Mouse (Mus musculus): ENCODE data around the gene Nup160. TPM values are rescaled to one million over a fixed set of nuclear protein-coding genes. Genes with fewer than 3 reads are reported as not detected.

The Nup160 gene
- polyA plus RNA-seq, 1 experiment = 15.1 TPM

GRCm38 (mm10) chr2:90746538-90746865 is 69.5 kb downstream of the Nup160 start:
- H3K79me2 ChIP-seq (ENCODE audit: control insufficient read depth, insufficient read depth) = peaks cover 68% of the 10 kb centered on the region
- H3K4me3 ChIP-seq (ENCODE audit: insufficient read depth, poor library complexity, severe bottlenecking) = peak overlapping the region; percentile 97
- TF ChIP-seq FOSL1 (IDR thresholded peaks at IDR 0.05; ENCODE audit: insufficient read depth, low read length, poor library complexity, severe bottlenecking) = no peak
- H3ac ChIP-seq (ENCODE audit: control insufficient read depth, insufficient read length, low read depth) = peak overlapping the region; percentile 89
- H3K27me3 ChIP-seq (ENCODE audit: control insufficient read depth, insufficient read depth, insufficient read length) = no peaks in the 10 kb centered on the region
- peaks cover 55% of the 10 kb centered on the region for H3K79me3 ChIP-seq (ENCODE audit: low read depth)
- peaks cover 43% of the 10 kb centered on the region for H3K36me3 ChIP-seq (ENCODE audit: control insufficient read depth, insufficient read depth)

GRCm38 (mm10) chr2:90747131-90747530 is 70.1 kb downstream of the Nup160 start:
- Histone ChIP-seq H3K4me3 (ENCODE audit: insufficient read depth, poor library complexity, severe bottlenecking) (peak overlapping the region; percentile 97), H3K27me3 (ENCODE audit: control insufficient read depth, insufficient read depth, insufficient read length) (no peaks in the 10 kb centered on the region), H3K79me3 (ENCODE audit: low read depth) (peaks cover 55% of the 10 kb centered on the region), H3ac (ENCODE audit: control insufficient read depth, insufficient read length, low read depth) (no peak overlapping the region), H3K36me3 (ENCODE audit: control insufficient read depth, insufficient read depth) (peaks cover 45% of the 10 kb centered on the region), H3K79me2 (ENCODE audit: control insufficient read depth, insufficient read depth) (peaks cover 70% of the 10 kb centered on the region)
- TF ChIP-seq MAX (IDR thresholded peaks at IDR 0.05) (no peak), FOSL1 (IDR thresholded peaks at IDR 0.05; ENCODE audit: insufficient read depth, low read length, poor library complexity, severe bottlenecking) (no peak), MYOG (IDR thresholded peaks at IDR 0.05; ENCODE audit: control insufficient read depth, extremely low read depth, insufficient read length) (no peak), CEBPB (IDR thresholded peaks at IDR 0.05; ENCODE audit: low read depth) (no peak), MYOD1 (IDR thresholded peaks at IDR 0.05; ENCODE audit: control insufficient read depth, insufficient read length, low read depth) (no peak), USF1 (IDR thresholded peaks at IDR 0.05; ENCODE audit: low read depth) (no peak), CTCF (IDR thresholded peaks at IDR 0.05; ENCODE audit: control insufficient read depth, insufficient read depth, insufficient read length) (no peak)

GRCm38 (mm10) chr2:90749676-90750459 is 72.9 kb downstream of the Nup160 start:
- no peak overlapping the region for H3ac ChIP-seq (ENCODE audit: control insufficient read depth, insufficient read length, low read depth)
- no peak overlapping the region for H3K4me3 ChIP-seq (ENCODE audit: insufficient read depth, poor library complexity, severe bottlenecking)
- peaks cover 82% of the 10 kb centered on the region for H3K79me2 ChIP-seq (ENCODE audit: control insufficient read depth, insufficient read depth)
- no peak for TF ChIP-seq MYOD1 (IDR thresholded peaks at IDR 0.05; ENCODE audit: control insufficient read depth, insufficient read length, low read depth)
- no peak for TF ChIP-seq FOSL1 (IDR thresholded peaks at IDR 0.05; ENCODE audit: insufficient read depth, low read length, poor library complexity, severe bottlenecking)
- H3K27me3 ChIP-seq (ENCODE audit: control insufficient read depth, insufficient read depth, insufficient read length) = no peaks in the 10 kb centered on the region
- peaks cover 56% of the 10 kb centered on the region for H3K79me3 ChIP-seq (ENCODE audit: low read depth)
- H3K36me3 ChIP-seq (ENCODE audit: control insufficient read depth, insufficient read depth) = peaks cover 73% of the 10 kb centered on the region

DNA sequence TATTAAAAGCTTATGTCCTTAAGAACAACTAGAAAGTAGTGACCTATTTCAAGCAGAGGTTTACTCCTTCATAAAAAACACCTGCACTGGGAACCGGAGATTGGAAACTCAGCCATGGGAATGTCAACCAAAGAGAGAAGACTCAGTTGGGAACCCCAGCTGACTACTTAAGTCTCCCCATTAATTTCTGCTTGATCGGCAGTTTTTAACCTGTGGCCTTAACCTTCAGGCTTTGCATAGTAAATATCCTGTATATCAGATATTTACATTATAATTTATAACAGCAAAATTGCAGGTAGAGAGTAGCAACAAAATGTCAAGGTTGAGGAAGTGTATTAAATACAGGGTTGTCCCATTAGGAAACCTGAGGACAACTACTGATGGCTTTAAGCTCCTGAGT is 76.5 kb downstream of the Nup160 start:
- Histone ChIP-seq H3K4me3 (ENCODE audit: insufficient read depth, poor library complexity, severe bottlenecking) (no peak overlapping the region), H3K36me3 (ENCODE audit: control insufficient read depth, insufficient read depth) (peaks cover 94% of the 10 kb centered on the region)

GRCm38 (mm10) chr2:90754188-90754587 is 77.2 kb downstream of the Nup160 start:
- H3ac ChIP-seq (ENCODE audit: control insufficient read depth, insufficient read length, low read depth) = no peak overlapping the region
- peaks cover 94% of the 10 kb centered on the region for H3K36me3 ChIP-seq (ENCODE audit: control insufficient read depth, insufficient read depth)
- H3K27me3 ChIP-seq (ENCODE audit: control insufficient read depth, insufficient read depth, insufficient read length) = no peaks in the 10 kb centered on the region
- H3K4me3 ChIP-seq (ENCODE audit: insufficient read depth, poor library complexity, severe bottlenecking) = no peak overlapping the region
- no peak for TF ChIP-seq CTCF (IDR thresholded peaks at IDR 0.05; ENCODE audit: control insufficient read depth, insufficient read depth, insufficient read length)
- no peak for TF ChIP-seq MYOG (IDR thresholded peaks at IDR 0.05; ENCODE audit: control insufficient read depth, extremely low read depth, insufficient read length)
- TF ChIP-seq CEBPB (IDR thresholded peaks at IDR 0.05; ENCODE audit: low read depth) = no peak
- H3K79me2 ChIP-seq (ENCODE audit: control insufficient read depth, insufficient read depth) = peaks cover 58% of the 10 kb centered on the region
- H3K79me3 ChIP-seq (ENCODE audit: low read depth) = peaks cover 24% of the 10 kb centered on the region

More for the DNA sequence above, 76.5 kb downstream of the Nup160 start:
- H3K79me3 ChIP-seq (ENCODE audit: low read depth) = peaks cover 30% of the 10 kb centered on the region
- no peak overlapping the region for H3ac ChIP-seq (ENCODE audit: control insufficient read depth, insufficient read length, low read depth)
- H3K79me2 ChIP-seq (ENCODE audit: control insufficient read depth, insufficient read depth) = peaks cover 64% of the 10 kb centered on the region
- no peak for TF ChIP-seq MAX (IDR thresholded peaks at IDR 0.05)
- no peak for TF ChIP-seq FOSL1 (IDR thresholded peaks at IDR 0.05; ENCODE audit: insufficient read depth, low read length, poor library complexity, severe bottlenecking)
- H3K27me3 ChIP-seq (ENCODE audit: control insufficient read depth, insufficient read depth, insufficient read length) = no peaks in the 10 kb centered on the region

- Histone ChIP-seq H3K36me3 (ENCODE audit: control insufficient read depth, insufficient read depth) (peaks cover 94% of the 10 kb centered on the region), H3K27me3 (ENCODE audit: control insufficient read depth, insufficient read depth, insufficient read length) (no peaks in the 10 kb centered on the region), H3ac (ENCODE audit: control insufficient read depth, insufficient read length, low read depth) (no peak overlapping the region), H3K79me2 (ENCODE audit: control insufficient read depth, insufficient read depth) (peaks cover 17% of the 10 kb centered on the region), H3K79me3 (ENCODE audit: low read depth) (peaks cover 3% of the 10 kb centered on the region), H3K4me3 (ENCODE audit: insufficient read depth, poor library complexity, severe bottlenecking) (no peak overlapping the region)
- TF ChIP-seq CEBPB (IDR thresholded peaks at IDR 0.05; ENCODE audit: low read depth) (no peak), FOSL1 (IDR thresholded peaks at IDR 0.05; ENCODE audit: insufficient read depth, low read length, poor library complexity, severe bottlenecking) (no peak), USF1 (IDR thresholded peaks at IDR 0.05; ENCODE audit: low read depth) (no peak), MAX (IDR thresholded peaks at IDR 0.05) (no peak), MYOG (IDR thresholded peaks at IDR 0.05; ENCODE audit: control insufficient read depth, extremely low read depth, insufficient read length) (no peak), CTCF (IDR thresholded peaks at IDR 0.05; ENCODE audit: control insufficient read depth, insufficient read depth, insufficient read length) (no peak), MYOD1 (IDR thresholded peaks at IDR 0.05; ENCODE audit: control insufficient read depth, insufficient read length, low read depth) (no peak)
Observed at GRCm38 (mm10) chr2:90765123-90765522, 88.1 kb downstream of the Nup160 start.
